Mouse (Mus musculus) C2C12 (cell line): ENCODE results near the gene Mapkap1.

Experiments used
- CEBPB ChIP-seq: IDR thresholded peaks from one replicate; pipeline ENCODE4 v1.6.1; 2011; ENCODE audit warnings: low read depth, mild to moderate bottlenecking, control low read depth, moderate library complexity
- CTCF ChIP-seq: IDR thresholded peaks from one replicate; pipeline ENCODE4 v1.5.1; 2011; ENCODE audit not compliant: control insufficient read depth, insufficient read depth, insufficient read length
- USF1 ChIP-seq: IDR thresholded peaks from one replicate; pipeline ENCODE4 v1.6.1; 2011; ENCODE audit warnings: low read depth, mild to moderate bottlenecking, control low read depth, moderate library complexity

- no peak for TF ChIP-seq CTCF
- no peak for TF ChIP-seq USF1
- no peak for TF ChIP-seq CEBPB
Observed at GRCm38 (mm10) chr2:34627328-34628226, 221.0 kb downstream of the Mapkap1 start.
